Mouse (Mus musculus) hindbrain, embryonic 13.5 days (tissue): ENCODE results near the gene Tmem53. TPM values are rescaled to one million over a fixed set of nuclear protein-coding genes. Genes with fewer than 3 reads are reported as not detected.
"Not testable (repeated sequence)": the region's sequence is repeated elsewhere in the genome, so short reads cannot be mapped to it uniquely, and the experiment has no call there.

Experiments used
- ATAC-seq: fragments of 200-750 bp; cut with Nextera tagmentation; 2 replicates; pipeline ENCODE4 v1.8.0; 2017; ENCODE audit warnings: moderate TSS enrichment; ENCODE audit not compliant: low FRiP score
- H3K27ac ChIP-seq: fragments of 300-500 bp; sonication (generic); 2 replicates; pipeline ENCODE4 v1.5.1; 2015; ENCODE audit warnings: inconsistent platforms, mild to moderate bottlenecking, moderate library complexity
- H3K27me3 ChIP-seq: fragments of 300-500 bp; sonication (generic); 2 replicates; pipeline ENCODE4 v1.6.1; 2015; ENCODE audit warnings: mild to moderate bottlenecking, inconsistent platforms
- H3K36me3 ChIP-seq: fragments of 300-500 bp; sonication (generic); 2 replicates; pipeline ENCODE4 v1.6.1; 2015; ENCODE audit warnings: mild to moderate bottlenecking, inconsistent platforms
- H3K4me1 ChIP-seq: fragments of 300-500 bp; sonication (generic); replicated peaks from 2 replicates; pipeline ENCODE4 v1.6.1; 2015; ENCODE audit warnings: inconsistent platforms
- H3K4me2 ChIP-seq: fragments of 300-500 bp; sonication (generic); 2 replicates; pipeline ENCODE4 v1.6.1; 2015; ENCODE audit warnings: inconsistent platforms, mild to moderate bottlenecking, moderate library complexity
- H3K4me3 ChIP-seq: fragments of 300-500 bp; sonication (generic); 2 replicates; pipeline ENCODE4 v1.5.1; 2015; ENCODE audit warnings: mild to moderate bottlenecking, inconsistent platforms
- H3K9ac ChIP-seq: fragments of 300-500 bp; sonication (generic); 2 replicates; pipeline ENCODE4 v1.6.1; 2015; ENCODE audit warnings: mild to moderate bottlenecking, inconsistent platforms
- H3K9me3 ChIP-seq: fragments of 300-500 bp; sonication (generic); 2 replicates; pipeline ENCODE4 v1.6.1; 2016; ENCODE audit warnings: inconsistent platforms
- WGBS: fragments of 180-500 bp; shearing (Covaris S2); methylation state at CpG from one replicate; pipeline ENCODE4 v1.1.7; 2015; 5-methylcytosine and 5-hydroxymethylcytosine counted together
- polyA plus RNA-seq: library from polyadenylated mRNA; unstranded; fragments of >200 nt; fragmentation: Nextera tagmentation; extraction: Ambion mirVana; gene quantifications from 2 replicates; pipeline ENCODE4 v1.2.1, GENCODE M21; 2015

Tmem53 gene
- polyA plus RNA-seq, 1 experiment from 2014 or later = 8.5 TPM

DNA sequence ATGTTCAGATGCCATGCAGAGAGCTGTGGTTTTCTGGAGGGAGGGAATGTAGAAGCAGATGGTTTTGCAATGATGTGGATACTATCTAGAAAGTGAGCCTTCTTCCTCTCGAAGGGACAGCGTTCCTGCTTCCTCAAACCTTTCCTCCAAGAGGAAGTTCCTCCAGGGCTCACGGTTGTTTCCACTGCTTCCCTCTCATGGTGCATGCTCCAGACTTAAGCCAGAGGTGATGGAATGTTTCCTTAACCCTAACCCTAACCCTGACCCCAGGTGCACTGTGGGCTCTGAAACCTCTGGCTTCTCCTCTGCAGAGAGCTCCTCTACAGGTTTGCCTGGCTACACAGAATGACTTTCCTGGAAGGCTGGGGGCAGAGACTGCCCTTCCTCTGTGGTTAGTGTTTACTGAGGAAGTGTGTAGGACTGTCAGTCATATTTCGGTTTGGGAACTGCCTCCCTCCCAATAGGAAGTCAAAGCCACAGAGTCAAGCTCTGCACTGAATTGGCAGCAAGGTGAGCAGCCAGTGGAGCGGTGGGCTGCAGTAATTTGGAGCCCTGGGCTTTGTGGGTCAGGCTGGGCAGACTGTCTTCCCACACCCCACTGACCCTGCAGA is 2.4 kb downstream of the Tmem53 start:
- Histone ChIP-seq H3K9ac (no peak overlapping the region), H3K27ac (no peak overlapping the region), H3K36me3 (no peaks in the 10 kb centered on the region), H3K4me1 (peaks cover 35% of the 10 kb centered on the region), H3K27me3 (no peaks in the 10 kb centered on the region), H3K4me3 (no peak overlapping the region), H3K4me2 (no peak overlapping the region), H3K9me3 (no peaks in the 10 kb centered on the region)
- no peak for ATAC-seq
- WGBS = 74% methylated on average over 5 of the region's 5 CpGs

DNA sequence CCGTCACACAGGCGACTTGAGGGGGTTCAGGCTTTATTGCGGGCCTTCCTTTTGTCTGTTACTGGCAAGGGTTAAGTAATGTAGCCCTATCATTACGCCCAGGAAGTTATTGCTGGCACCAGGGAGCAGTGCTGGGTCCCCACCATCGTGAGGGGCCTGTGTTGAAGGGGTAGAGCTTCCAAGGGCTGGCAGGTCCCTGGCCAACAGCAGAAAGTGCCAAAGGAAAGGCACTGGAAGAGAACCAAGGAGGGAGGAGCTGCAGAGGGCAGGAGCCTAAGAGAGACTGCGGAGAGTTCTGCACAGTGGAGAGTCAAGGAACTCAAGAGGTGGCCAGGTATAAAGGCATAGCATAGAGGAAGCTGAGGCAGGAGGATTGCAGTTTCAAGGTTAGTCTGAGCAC is 2.9 kb downstream of the Tmem53 start:
- no peak overlapping the region for H3K9ac ChIP-seq
- no peak overlapping the region for H3K4me3 ChIP-seq
- 51% methylated on average over 6 of the region's 6 CpGs for WGBS
- H3K27ac ChIP-seq = no peak overlapping the region
- H3K36me3 ChIP-seq = no peaks in the 10 kb centered on the region
- ATAC-seq = no peak
- H3K9me3 ChIP-seq = no peaks in the 10 kb centered on the region
- H3K4me2 ChIP-seq = no peak overlapping the region
- no peaks in the 10 kb centered on the region for H3K27me3 ChIP-seq
- peaks cover 35% of the 10 kb centered on the region for H3K4me1 ChIP-seq

DNA sequence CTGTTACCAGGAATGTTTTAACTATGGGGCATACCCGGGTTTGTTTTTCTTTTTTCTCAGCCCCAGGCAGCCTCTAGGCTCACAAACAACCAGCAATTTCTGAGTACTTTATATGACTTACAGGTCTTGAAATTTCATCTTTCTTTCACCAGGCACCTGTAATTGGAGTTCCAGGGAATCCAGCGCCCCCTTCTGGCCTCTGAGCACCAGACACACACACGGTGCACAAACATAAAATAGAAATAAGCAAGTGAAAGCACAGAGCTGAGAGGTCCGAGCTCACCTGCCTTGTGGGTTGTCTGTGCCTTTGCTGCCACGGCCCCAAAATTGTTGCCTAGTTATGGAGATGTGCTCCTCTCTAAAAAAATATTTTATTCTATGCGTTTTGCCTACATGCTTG is 8.2 kb downstream of the Tmem53 start:
- ATAC-seq, H3K9me3 ChIP-seq, H3K27me3 ChIP-seq, H3K4me3 ChIP-seq, H3K4me2 ChIP-seq, H3K4me1 ChIP-seq, H3K27ac ChIP-seq, H3K36me3 ChIP-seq, H3K9ac ChIP-seq: not testable (repeated sequence)
- WGBS = 79% methylated on average over 6 of the region's 6 CpGs

DNA sequence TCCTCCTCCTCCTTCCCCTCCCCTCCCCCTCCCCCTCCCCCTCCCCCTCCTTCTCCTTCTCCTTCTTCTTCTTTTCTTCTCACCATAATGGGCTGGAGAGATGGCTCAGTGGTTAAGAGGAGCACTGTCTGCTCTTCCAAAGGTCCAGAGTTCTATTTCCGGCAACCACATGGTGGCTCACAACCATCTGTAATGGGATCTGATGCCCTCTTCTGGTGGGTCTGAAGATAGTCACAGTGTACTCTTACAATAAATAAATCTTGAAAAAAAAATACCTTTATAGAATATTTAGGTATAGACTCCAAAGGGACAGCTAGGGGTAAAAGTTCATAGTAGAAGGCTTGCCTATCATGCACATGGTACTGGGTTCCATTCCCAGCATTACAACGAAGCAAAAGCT is 9.5 kb downstream of the Tmem53 start:
- Histone ChIP-seq H3K9me3 (no peaks in the 10 kb centered on the region), H3K4me3 (no peak overlapping the region), H3K4me1 (peaks cover 4% of the 10 kb centered on the region), H3K27ac (no peak overlapping the region), H3K9ac (no peak overlapping the region), H3K4me2 (no peak overlapping the region), H3K27me3 (0 out of 2 replicates have a peak, but pooled peaks cover 3% of the 10 kb centered on the region), H3K36me3 (no peaks in the 10 kb centered on the region)
- no peak for ATAC-seq
- WGBS = 80% methylated on average over 2 of the region's 2 CpGs

DNA sequence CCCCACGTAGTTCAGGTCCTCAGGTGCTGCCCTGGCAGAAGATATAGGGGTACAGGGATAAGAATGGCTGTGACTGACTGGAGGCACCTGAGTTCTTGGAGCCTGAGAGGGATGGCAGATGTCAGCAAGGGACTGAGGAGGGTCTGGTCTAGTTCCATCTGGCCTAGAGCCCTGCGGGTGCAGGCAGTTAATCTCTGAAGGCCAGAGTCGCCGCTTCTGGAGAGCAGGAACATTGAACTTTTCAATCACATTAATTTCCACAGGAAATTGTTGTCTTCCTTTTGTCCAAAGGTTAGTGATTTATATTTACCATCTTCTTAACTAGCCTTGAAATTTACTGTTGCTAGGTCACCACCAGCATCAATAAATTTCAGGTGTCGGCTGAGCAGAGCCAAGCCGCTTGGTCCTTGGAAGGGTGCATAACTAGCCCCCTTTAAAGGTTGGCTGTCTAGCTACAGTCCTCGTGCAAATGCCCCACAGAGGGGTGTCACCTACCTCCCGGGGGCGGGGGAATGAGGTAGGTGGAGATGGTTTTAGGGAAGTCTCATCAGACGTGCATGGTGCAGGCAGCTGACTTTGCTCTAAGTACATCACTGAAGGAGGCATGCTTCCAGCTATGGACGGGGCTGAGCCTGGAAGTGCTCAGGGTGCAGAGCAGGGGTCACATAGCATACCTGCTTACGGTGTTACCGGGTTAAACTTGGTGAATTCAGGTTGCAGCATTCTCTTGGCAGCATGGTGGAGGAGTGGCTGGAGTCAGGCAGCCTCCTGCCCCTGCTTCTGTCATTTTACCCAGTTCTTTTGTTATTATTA is 10.6 kb downstream of the Tmem53 start:
- Histone ChIP-seq H3K4me1 (peaks cover 4% of the 10 kb centered on the region), H3K9me3 (no peaks in the 10 kb centered on the region), H3K9ac (no peak overlapping the region), H3K4me3 (no peak overlapping the region), H3K36me3 (no peaks in the 10 kb centered on the region), H3K4me2 (no peak overlapping the region), H3K27ac (no peak overlapping the region), H3K27me3 (0 out of 2 replicates have a peak, but pooled peaks cover 6% of the 10 kb centered on the region)
- ATAC-seq = no peak
- 66% methylated on average over 13 of the region's 13 CpGs for WGBS

DNA sequence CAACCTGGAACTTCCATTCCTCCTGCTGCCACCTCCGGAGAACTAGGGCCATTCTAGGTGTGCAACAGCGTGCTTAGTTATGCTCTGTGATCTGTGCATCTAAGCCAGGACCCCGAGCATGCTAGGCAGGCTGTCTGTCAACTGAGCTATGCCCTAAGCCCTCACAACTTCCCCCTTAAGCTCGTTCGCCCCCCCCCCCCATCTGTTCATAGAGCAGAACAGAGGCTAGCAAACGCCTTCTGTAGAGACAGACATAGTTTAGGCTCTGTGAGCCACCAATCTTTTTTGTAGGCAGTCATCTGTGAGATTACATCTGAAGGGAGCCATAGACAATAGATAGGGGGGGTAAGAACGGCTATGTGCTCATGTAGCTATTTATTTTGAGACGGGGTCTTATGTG is 11.2 kb downstream of the Tmem53 start:
- Histone ChIP-seq H3K4me1 (peaks cover 4% of the 10 kb centered on the region), H3K36me3 (no peaks in the 10 kb centered on the region; the same call in 1 of the 2 replicates), H3K4me2 (no peak overlapping the region), H3K27me3 (0 out of 2 replicates have a peak, but pooled peaks cover 6% of the 10 kb centered on the region), H3K27ac (no peak overlapping the region), H3K4me3 (no peak overlapping the region), H3K9ac (no peak overlapping the region), H3K9me3 (no peaks in the 10 kb centered on the region)
- 61% methylated on average over 8 of the region's 8 CpGs for WGBS
- ATAC-seq = no peak

DNA sequence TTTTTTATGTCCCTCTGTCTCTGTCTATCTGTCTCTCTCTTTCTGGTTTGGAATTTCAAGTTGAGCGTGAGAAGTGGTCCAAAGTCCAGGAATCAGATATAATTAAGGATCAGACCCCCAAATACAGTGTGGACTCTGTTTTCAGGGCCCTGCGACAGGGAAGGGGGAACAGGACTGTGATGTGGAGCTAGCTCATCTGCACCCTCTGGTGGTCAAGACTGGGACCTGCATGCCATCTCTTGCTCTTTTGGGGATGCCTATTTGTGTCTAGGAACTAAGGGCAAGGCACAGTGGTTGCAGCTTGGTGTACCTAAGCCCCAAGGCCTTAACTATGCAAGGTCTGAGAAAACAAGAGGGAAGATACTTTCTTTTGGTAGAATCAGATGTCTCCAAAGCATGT is 15.5 kb downstream of the Tmem53 start:
- Histone ChIP-seq H3K27me3 (peaks cover 18% of the 10 kb centered on the region), H3K4me1 (peaks cover 15% of the 10 kb centered on the region), H3K9me3 (no peaks in the 10 kb centered on the region), H3K36me3 (peaks cover 11% of the 10 kb centered on the region), H3K4me2 (no peak overlapping the region), H3K4me3 (no peak overlapping the region), H3K27ac (no peak overlapping the region), H3K9ac (no peak overlapping the region)
- ATAC-seq = no peak
- WGBS = 5% methylated on average over 2 of the region's 2 CpGs

DNA sequence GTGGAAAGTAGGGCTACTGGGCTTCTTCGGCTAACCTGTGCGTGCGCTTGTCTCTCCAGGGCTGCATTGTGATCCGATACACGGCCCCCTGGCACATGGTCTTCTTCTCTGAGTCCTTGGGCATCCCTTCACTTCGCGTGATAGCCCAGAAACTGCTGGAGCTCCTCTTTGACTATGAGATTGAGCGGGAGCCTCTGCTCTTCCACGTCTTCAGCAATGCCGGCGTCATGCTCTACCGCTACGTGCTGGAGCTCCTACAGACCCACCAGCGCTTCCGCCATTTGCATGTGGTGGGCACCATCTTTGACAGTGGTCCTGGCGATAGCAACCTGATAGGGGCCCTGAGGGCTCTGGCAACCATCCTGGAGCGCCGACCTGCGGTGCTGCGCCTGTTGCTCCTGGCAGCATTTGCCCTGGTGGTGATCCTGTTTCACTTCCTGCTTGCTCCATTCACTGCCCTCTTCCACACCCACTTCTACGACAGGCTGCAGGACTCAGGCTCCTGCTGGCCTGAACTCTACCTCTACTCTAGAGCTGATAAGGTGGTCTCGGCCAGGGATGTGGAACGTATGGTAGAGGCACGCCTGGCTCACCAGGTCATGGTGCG is 16.2 kb downstream of the Tmem53 start:
- Histone ChIP-seq H3K4me1 (peaks cover 19% of the 10 kb centered on the region), H3K9me3 (no peaks in the 10 kb centered on the region), H3K27ac (no peak overlapping the region), H3K9ac (no peak overlapping the region), H3K27me3 (peaks cover 18% of the 10 kb centered on the region), H3K4me2 (no peak overlapping the region), H3K4me3 (no peak overlapping the region), H3K36me3 (peaks cover 17% of the 10 kb centered on the region)
- 89% methylated on average over 25 of the region's 25 CpGs for WGBS
- no peak for ATAC-seq

DNA sequence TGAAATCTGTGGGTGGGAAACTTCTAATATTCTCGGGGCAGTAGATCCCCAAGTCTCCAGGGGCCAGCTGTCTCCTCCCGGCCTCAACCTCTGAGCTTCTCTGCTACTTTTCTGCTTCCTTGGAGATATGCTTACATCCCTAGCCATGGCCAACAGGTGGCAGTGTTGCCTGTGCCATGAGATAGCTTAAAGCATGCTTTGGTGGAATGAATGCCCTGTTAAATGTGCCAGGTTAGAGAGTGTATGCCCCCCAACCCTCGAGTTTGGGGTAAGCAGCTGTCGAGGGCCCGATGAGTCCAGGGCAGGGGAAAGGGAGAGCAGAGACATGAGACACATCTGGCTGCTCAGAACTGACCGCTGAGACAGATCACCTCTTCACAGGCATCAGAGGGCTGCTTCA is 18.5 kb downstream of the Tmem53 start:
- peaks cover 37% of the 10 kb centered on the region for H3K36me3 ChIP-seq
- H3K27me3 ChIP-seq = peaks cover 18% of the 10 kb centered on the region
- no peak overlapping the region for H3K4me3 ChIP-seq
- H3K9ac ChIP-seq = no peak overlapping the region
- H3K4me2 ChIP-seq = no peak overlapping the region
- H3K4me1 ChIP-seq = peaks cover 22% of the 10 kb centered on the region
- H3K27ac ChIP-seq = no peak overlapping the region
- H3K9me3 ChIP-seq = no peaks in the 10 kb centered on the region
- ATAC-seq = peak; percentile 53
- WGBS = 16% methylated on average over 6 of the region's 6 CpGs

DNA sequence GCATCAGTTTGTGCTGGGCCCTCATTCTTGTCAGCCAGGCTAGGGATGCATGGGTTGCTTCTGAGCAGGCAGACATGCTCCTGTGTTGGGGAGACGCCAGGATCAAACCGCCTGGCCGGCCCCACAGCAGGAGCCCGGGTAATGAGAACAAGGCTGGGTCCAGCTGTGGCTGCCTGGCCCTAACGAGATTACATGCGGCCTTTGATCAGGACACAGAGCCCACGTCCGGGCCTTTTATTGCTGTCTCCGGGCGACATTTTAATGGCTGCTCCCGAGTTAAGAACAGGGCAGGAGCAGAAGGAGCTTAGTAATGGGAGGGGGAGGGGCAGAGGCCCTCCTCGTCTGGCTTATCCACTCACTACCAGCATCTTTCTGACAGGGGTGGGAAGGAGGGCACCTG is 20.7 kb downstream of the Tmem53 start:
- peaks cover 41% of the 10 kb centered on the region for H3K4me1 ChIP-seq

DNA sequence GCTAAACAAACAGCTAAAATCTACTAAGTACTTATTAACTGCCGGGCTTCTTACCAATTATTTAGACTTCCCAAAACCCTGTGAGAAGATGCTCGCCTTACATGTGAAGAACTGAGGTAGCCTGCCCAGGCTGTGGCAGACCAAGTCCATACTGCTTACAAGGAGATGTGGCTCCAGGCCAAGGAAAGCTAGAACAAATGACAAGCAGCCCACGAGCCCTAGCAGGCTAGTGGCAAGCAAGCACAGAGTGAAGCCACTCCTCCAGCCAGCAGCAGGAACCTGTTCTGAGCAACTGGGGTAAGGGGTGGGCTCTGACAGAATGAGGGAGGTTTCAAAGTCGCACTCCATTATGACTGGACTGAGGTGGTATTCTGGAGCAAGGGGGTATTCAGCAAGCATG is 23.0 kb downstream of the Tmem53 start:
- Histone ChIP-seq H3K27ac (no peak overlapping the region), H3K27me3 (0 out of 2 replicates have a peak, but pooled peaks cover 1% of the 10 kb centered on the region), H3K9ac (no peak overlapping the region), H3K4me1 (peaks cover 63% of the 10 kb centered on the region), H3K9me3 (no peaks in the 10 kb centered on the region), H3K4me2 (no peak overlapping the region), H3K36me3 (peaks cover 78% of the 10 kb centered on the region), H3K4me3 (no peak overlapping the region)
- ATAC-seq = no peak
- WGBS = 95% methylated on average over 4 of the region's 4 CpGs

More for the DNA sequence above, 20.7 kb downstream of the Tmem53 start:
- Histone ChIP-seq H3K4me2 (no peak overlapping the region), H3K4me3 (no peak overlapping the region), H3K9ac (0 out of 2 replicates have a peak overlapping the region, but pooled peaks have one; percentile 15), H3K36me3 (peaks cover 58% of the 10 kb centered on the region), H3K27ac (peak overlapping the region; percentile 68), H3K9me3 (no peaks in the 10 kb centered on the region), H3K27me3 (peaks cover 11% of the 10 kb centered on the region)
- 11% methylated on average over 12 of the region's 12 CpGs for WGBS
- ATAC-seq = no peak

DNA sequence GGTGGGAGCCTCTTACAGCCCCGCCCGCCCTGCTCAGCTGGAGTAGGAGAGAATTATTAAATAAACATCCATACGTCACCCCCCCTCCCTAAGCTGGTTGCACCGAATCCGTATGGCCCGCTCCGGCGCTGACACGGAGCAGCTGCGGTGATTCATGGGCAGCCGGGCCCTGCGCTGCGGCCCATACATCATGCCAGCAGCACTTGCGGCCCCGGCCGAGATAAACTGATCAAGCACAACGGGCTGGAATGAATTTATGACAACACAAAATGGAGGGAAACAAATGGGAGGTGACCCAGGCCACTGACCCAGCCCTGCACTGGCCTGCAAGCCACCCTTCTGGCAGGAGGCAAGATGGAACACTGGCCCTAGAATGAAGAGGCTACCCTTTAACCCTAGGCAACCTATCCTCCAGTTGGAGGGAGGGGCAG is 24.5 kb downstream of the Tmem53 start:
- H3K27ac ChIP-seq = peak overlapping the region; percentile 74
- no peak overlapping the region for H3K4me2 ChIP-seq
- peaks cover 74% of the 10 kb centered on the region for H3K4me1 ChIP-seq
- no peaks in the 10 kb centered on the region for H3K9me3 ChIP-seq
- 63% methylated on average over 17 of the region's 17 CpGs for WGBS
- H3K9ac ChIP-seq = no peak overlapping the region; the same call in 1 of the 2 replicates
- peak; percentile 29; the same call in 1 of the 2 replicates for ATAC-seq
- H3K4me3 ChIP-seq = no peak overlapping the region
- no peaks in the 10 kb centered on the region for H3K27me3 ChIP-seq
- peaks cover 80% of the 10 kb centered on the region for H3K36me3 ChIP-seq
